Mouse (Mus musculus): ENCODE measurements around the gene Rmi2.

DNA sequence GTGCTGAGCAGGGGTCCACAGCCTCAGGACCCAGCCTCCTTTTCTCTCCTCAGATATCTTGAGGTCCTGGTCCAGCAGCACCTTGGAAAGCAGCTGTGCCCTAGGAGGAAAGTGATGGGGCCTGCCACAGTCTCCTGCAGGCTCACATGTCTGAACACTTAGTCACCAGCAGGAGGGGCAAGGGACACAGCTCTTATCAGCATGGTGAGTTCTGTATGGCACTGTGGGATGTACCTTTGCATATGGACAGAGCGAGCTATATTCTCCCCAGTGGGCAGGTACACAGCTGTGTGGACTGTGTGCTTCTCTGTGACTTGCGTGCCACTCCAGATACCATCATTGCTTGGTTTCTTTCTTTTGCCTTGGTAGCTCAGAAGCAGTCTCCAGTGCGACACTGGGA is 55.5 kb downstream of the Rmi2 start:
- TF ChIP-seq GATA1 (IDR thresholded peaks at IDR 0.05; ENCODE audit: low read length) (no peak), TAL1 (IDR thresholded peaks at IDR 0.05; ENCODE audit: low read length) (no peak)

Data from erythroblast, embryonic 14.5 days (primary cell).